Mouse (Mus musculus): ENCODE data around the gene Gmppb.

GRCm38 (mm10) chr9:108058291-108058690 lies 9.2 kb downstream of the Gmppb start:
- TF ChIP-seq CTCF (IDR thresholded peaks at IDR 0.05; ENCODE audit: extremely low read depth, insufficient read depth, low read length) = no peak
- TF ChIP-seq POLR2A (IDR thresholded peaks at IDR 0.05; ENCODE audit: extremely low read depth, insufficient read depth, low read length) = no peak
